Comparison of ENCODE assay signal across 1 mouse cellular context in the genomic region with DNA sequence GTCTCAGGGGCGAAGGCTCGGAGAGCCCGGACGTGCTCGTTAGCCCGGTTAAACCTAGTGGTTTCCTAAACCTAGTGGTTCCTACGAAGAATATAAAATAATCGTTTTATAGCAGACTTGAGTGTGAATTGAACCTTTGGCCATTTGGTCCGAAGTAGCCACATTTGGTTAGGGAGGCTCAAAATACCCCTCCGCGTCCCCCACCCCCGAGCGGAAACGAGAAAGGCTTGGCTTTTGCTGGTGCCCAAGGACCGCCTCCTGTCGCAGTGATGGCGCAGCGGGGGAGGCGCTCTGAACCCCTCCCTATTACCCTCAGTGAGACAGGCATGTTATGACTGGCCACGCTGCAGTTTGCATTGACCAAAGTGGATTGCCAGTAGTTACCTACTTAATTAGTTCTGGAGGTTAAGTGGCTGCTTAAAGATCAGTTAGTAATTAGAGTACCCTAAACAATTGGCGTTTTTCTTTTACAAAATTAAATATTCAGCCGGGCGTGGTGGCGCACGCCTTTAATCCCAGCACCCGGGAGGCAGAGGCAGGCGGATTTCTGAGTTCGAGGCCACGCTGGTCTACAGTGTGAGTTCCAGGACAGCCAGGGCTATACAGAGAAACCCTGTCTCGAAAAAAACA.
TF ChIP-seq lines count a peak whose summit lies in the region.

No protein-coding gene starts in this region.

TF ChIP-seq in CH12.LX, 34 proteins besides CTCF, POLR2A, EP300 and RAD21:
- TF ChIP-seq KAT2A (IDR thresholded peaks at IDR 0.05; ENCODE audit: insufficient replicate concordance, low read length), result no peak
- TF ChIP-seq MAZ (IDR thresholded peaks at IDR 0.05; ENCODE audit: low read depth, low read length), result peak; percentile 85
- TF ChIP-seq HCFC1 (IDR thresholded peaks at IDR 0.05; ENCODE audit: low read depth, low read length), result peak; percentile 44; the same call in 1 of the 2 replicates
- TF ChIP-seq SIN3A (IDR thresholded peaks at IDR 0.05; ENCODE audit: low read length), result peak; percentile 95
- TF ChIP-seq MYC (IDR thresholded peaks at IDR 0.05; ENCODE audit: low read depth, low read length), result peak; percentile 70
- TF ChIP-seq ZC3H11A (IDR thresholded peaks at IDR 0.05; ENCODE audit: low read depth, low read length), result no peak
- no peak for TF ChIP-seq RCOR1 (conservative IDR thresholded peaks at IDR 0.05; ENCODE audit: low read depth, low read length)
- TF ChIP-seq NELFE (IDR thresholded peaks at IDR 0.05; ENCODE audit: low read depth, low read length), result 0 out of 2 replicates have a peak, but pooled peaks have one; percentile 40
- TF ChIP-seq SMC3 (IDR thresholded peaks at IDR 0.05; ENCODE audit: low read depth, low read length), result no peak
- TF ChIP-seq JUN (IDR thresholded peaks at IDR 0.05; ENCODE audit: insufficient read depth, low read depth, low read length), result no peak
- TF ChIP-seq ZNF384 (IDR thresholded peaks at IDR 0.05; ENCODE audit: low read depth, low read length), result no peak
- TF ChIP-seq CHD1 (IDR thresholded peaks at IDR 0.05; ENCODE audit: low read depth, low read length), result 0 out of 2 replicates have a peak, but pooled peaks have one; percentile 74
- peak; percentile 58 for TF ChIP-seq NRF1 (IDR thresholded peaks at IDR 0.05; ENCODE audit: low read depth, low read length)
- peak; percentile 91 for TF ChIP-seq IRF4 (IDR thresholded peaks at IDR 0.05; ENCODE audit: low read depth, low read length)
- peak; percentile 49; the same call in 1 of the 2 replicates for TF ChIP-seq ZMIZ1 (IDR thresholded peaks at IDR 0.05; ENCODE audit: low read depth, low read length)
- TF ChIP-seq ZKSCAN1 (IDR thresholded peaks at IDR 0.05; ENCODE audit: borderline replicate concordance, low read depth, low read length), result no peak
- no peak for TF ChIP-seq ELF1 (IDR thresholded peaks at IDR 0.05; ENCODE audit: low read depth, low read length)
- TF ChIP-seq E2F4 (IDR thresholded peaks at IDR 0.05; ENCODE audit: insufficient replicate concordance, low read depth, low read length), result no peak
- 0 out of 2 replicates have a peak, but pooled peaks have one; percentile 15 for TF ChIP-seq TCF12 (IDR thresholded peaks at IDR 0.05; ENCODE audit: low read depth, low read length)
- TF ChIP-seq UBTF (IDR thresholded peaks at IDR 0.05; ENCODE audit: low read depth, low read length), result peak; percentile 79; the same call in 1 of the 2 replicates
- TF ChIP-seq TBP (conservative IDR thresholded peaks at IDR 0.05; ENCODE audit: low read depth, low read length), result 0 out of 2 replicates have a peak, but pooled peaks have one; percentile 22
- TF ChIP-seq MEF2A (IDR thresholded peaks at IDR 0.05; ENCODE audit: borderline replicate concordance, low read depth, low read length), result peak; percentile 78; the same call in 1 of the 2 replicates
- TF ChIP-seq GABPA (IDR thresholded peaks at IDR 0.05; ENCODE audit: insufficient replicate concordance, low read depth, low read length), result no peak
- no peak for TF ChIP-seq BHLHE40 (IDR thresholded peaks at IDR 0.05; ENCODE audit: low read depth, low read length)
- peak; percentile 41; the same call in 1 of the 2 replicates for TF ChIP-seq ETS1 (conservative IDR thresholded peaks at IDR 0.05; ENCODE audit: low read depth, low read length)
- TF ChIP-seq MAFK (IDR thresholded peaks at IDR 0.05; ENCODE audit: insufficient replicate concordance, low read length), result no peak
- TF ChIP-seq POLR2AphosphoS2 (IDR thresholded peaks at IDR 0.05; ENCODE audit: low read depth, low read length), result no peak
- TF ChIP-seq PAX5 (IDR thresholded peaks at IDR 0.05; ENCODE audit: low read length), result no peak
- 0 out of 2 replicates have a peak, but pooled peaks have one; percentile 41 for TF ChIP-seq JUND (conservative IDR thresholded peaks at IDR 0.05; ENCODE audit: low read depth, low read length)
- no peak for TF ChIP-seq USF2 (conservative IDR thresholded peaks at IDR 0.05; ENCODE audit: low read depth, low read length)
- TF ChIP-seq MAX (IDR thresholded peaks at IDR 0.05; ENCODE audit: low read length), result no peak; the same call in 1 of the 2 replicates
- no peak for TF ChIP-seq USF1 (IDR thresholded peaks at IDR 0.05; ENCODE audit: low read depth, low read length)
- TF ChIP-seq MXI1 (IDR thresholded peaks at IDR 0.05; ENCODE audit: low read depth, low read length), result peak; percentile 94
- TF ChIP-seq CHD2 (IDR thresholded peaks at IDR 0.05; ENCODE audit: low read length), result peak; percentile 44; the same call in 1 of the 2 replicates
